Mouse (Mus musculus) frontal cortex, postnatal 36 days (tissue): ENCODE results near the gene Atg4d.
"Not testable (repeated sequence)": the region's sequence is repeated elsewhere in the genome, so short reads cannot be mapped to it uniquely, and the experiment has no call there.

Source experiments
- DNase-seq, 2 experiments: peaks; one replicate each; pipeline ENCODE4 v3.0.0; 2022; ENCODE audit warnings: low spot score in 2 of 2

Atg4d gene

GRCm38 (mm10) chr9:21239465-21239848 lies 25.6 kb upstream of the Atg4d start:
- DNase-seq, result no peak

GRCm38 (mm10) chr9:21241343-21241742 lies 23.8 kb upstream of the Atg4d start:
- DNase-seq, result peak; percentile 64 to 88

GRCm38 (mm10) chr9:21243826-21244427 lies 21.2 kb upstream of the Atg4d start:
- DNase-seq, result no peak

DNA sequence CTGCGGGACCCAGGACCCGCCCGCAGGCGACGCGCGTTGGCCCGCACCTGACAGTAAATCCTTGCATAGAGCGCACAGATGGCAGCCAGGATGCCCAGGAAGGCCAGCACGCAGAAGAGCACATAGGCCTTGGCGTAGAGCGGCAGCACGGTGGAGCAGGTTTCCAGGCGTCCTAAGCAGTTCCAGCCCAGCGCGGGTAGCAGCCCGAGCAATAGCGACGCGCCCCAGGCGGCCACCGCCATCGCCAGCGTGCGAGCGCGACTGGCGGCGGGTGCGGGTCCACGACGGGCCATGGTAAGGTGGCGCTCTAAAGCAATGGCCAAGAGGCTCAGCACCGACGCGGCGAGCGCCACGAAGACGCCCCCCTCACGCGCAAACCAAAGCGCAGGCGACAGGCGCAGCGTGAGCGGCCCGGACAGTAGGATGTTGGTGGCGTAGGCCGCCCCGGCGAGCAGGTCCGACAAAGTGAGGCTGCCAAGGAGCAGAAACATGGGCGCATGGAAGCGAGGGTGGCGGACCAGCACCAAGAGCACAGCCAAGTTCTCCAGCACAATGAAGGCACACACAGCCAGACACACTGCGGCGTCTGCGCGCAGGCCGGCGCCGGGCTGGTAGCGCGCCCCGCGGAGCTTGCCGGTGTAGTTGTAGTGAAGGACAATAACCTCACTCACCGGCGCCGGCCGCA lies 20.5 kb upstream of the Atg4d start:
- DNase-seq, result peak in 1 of 2 experiments; percentile 45

- DNase-seq, result no peak
Observed at GRCm38 (mm10) chr9:21245113-21245487, 20.0 kb upstream of the Atg4d start.

- no peak for DNase-seq
Observed at GRCm38 (mm10) chr9:21246342-21246741, 18.8 kb upstream of the Atg4d start.

DNA sequence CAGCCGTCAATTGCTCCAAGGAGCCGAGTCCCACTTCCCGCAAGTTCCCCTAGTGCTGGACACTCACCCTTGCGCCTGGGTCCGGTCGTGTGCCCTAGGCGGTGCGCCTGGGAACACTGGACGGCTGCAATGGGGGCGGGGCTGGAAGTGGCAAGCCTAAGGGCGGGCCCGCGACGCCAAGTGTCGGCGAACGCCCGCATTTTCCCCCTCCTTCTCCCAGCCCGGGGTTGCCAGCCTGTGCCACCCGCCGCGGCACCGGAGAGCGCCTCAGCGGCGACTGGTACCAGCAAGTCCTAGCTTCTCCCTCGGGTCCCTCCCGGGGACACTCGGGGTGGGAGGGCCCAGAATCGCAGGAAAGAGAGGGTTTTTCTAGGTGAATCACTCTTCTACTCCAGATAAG lies 16.8 kb upstream of the Atg4d start, which contains the start of gene S1pr5:
Gene S1pr5, minus strand, starts transcription at position 118 of the 400 bp plus-strand sequence.
- DNase-seq, result no peak

DNA sequence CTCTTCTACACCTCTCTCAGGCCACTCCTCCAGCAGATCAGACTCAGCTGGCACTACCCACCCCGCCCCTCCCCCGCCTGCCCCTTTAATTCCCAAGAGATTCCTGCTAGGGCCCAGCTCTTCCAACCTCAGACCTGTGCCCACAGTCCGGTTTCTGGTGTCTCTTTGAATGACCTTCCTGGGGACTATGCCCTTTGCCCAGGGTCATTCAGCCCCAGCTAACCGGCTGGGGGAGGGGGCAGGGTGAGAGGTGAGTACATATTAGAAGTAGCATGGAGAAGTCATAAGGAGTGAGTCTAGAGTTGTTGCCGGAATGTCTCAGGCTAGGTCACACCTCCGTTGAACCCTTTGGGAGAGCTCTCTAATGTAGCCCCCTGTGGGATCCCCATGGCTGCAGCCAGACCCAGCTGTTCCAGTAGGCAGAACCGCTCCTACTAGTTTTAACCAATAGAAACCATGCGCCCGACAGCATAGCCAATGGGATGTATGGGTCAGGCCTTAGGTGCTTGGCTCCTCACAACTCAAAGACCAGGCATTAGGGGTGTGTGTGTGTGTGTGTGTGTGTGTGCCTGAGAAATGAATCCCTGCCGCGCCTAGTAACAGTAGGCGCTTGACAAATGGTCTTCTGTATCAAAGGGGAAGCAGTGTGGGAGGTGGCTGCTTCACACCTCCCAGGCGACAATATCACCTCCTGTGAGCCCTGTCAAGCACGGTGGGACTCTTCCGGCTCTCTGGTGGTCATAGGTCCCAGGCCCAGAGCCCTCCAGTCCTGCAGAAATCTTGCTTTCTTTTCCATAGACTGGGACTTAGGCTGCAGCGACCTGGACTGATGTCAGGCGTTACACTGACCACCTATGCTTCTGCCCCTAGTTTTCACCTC lies 15.2 kb upstream of the Atg4d start:
- no peak for DNase-seq

GRCm38 (mm10) chr9:21250509-21250908 lies 14.6 kb upstream of the Atg4d start:
- no peak for DNase-seq

DNA sequence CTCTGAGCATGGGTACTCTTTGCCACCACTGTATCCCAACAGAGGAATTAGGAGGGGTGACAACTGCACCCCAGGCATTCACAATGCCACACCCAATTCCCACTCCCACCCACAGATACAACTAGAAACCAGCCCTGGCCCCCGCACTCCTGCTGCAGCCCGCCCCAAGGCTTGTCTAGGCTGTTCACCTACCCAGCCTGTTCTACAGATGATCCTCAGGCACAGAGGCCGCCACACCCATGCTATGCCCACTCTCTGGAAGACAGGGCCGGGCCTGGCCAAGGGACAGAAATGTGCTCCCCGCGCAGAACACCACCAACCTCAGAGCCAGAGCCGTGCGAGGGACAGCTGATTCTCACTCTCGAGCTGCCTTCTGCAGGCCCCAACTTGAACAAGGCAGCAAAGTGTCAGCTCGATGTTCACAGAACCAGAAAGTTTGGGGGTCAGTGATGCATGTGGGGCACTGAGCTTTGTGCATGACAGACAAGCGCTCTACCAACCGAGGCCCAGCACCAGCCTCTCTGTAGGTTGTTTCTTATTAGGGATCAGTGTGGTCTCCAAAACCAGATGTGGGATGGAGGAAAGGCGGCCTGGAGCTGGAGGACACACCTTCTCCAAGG lies 13.9 kb upstream of the Atg4d start:
- DNase-seq, result no peak

- DNase-seq, result no peak
Observed at GRCm38 (mm10) chr9:21254690-21255089, 10.4 kb upstream of the Atg4d start.

- not testable (repeated sequence) for DNase-seq
Observed at GRCm38 (mm10) chr9:21256349-21256748, 8.7 kb upstream of the Atg4d start.

DNA sequence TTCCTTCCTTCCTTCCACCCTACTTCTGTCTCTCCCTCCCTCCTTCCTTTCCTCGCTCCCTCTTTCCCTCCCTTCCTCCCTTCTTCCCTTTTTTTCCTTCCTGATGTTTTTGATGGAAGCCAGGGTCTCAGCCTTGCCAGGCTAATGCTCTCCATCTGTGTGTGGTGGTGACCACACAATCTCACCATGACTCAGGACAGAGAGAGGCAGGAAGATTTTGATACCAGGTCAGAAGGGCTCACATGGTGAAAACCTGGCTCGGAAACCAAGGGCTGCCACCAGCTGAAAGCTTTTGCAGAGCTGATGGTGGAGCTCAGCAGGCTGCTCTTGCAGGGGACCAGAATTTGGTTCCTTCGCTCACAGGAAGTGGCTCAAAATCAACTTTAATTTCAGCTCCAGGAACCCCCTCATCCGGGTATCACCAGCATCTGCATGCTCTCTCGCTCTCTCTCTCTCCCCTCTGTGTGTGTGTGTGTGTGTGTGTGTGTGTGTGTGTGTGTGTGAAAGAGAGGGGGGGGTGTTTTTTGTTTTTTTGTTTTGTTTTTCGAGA lies 4.5 kb upstream of the Atg4d start:
- no peak for DNase-seq

- no peak for DNase-seq
Observed at GRCm38 (mm10) chr9:21261831-21262230, 3.3 kb upstream of the Atg4d start.

DNA sequence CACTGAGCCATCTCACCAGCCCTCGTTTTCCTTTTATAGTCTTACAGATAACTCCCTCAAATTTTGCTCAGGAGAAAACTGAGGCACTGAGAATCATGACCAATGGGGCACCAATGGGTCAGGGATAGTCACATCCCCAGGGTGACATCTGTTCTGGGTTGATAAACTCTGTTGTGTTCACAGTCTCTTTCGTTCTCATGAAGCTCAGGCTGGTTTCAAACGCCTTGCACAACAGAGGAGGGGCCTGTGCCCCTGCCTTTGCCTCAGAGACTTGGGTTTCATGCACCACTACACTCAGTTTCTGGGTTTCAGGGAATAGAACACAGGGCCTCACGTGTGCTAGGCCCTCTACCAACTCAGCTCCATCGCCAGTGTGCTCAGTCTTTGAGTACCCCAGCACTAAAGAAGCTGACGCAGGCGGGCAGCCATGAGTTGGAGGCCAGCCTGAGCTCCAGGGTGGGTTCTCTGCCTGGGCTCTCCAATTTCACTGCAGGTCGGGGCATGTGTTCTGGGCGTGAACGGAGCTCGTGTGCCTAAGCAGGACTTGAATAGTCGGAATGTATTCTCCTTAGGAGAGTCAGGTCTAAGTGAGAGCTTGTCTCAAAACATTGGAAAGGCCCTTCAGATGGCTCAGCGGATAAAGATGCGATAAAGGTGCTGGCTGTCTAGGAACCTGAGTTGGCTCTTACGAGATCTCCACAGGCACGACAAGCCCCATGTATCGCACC lies 657 bp upstream of the Atg4d start:
- no peak for DNase-seq

- DNase-seq, result no peak
Observed at GRCm38 (mm10) chr9:21265611-21266010, 518 bp downstream of the Atg4d start.

DNA sequence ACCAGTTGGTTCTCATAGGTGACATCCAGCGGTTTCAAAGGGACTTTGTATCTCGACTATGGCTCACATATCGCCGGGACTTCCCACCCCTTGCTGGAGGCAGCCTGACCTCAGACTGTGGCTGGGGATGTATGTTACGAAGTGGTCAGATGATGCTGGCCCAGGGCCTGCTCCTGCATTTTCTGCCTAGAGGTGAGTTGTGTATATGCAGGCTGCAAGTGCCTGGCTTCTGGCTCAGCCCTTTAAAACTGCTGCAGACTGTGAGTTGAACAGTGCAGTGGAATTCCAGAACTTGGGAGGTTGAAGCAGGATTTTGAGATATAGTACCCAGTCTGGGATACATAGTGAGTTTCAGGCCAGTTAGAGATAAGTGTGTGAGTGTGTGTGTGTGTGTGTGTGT lies 1.8 kb downstream of the Atg4d start:
- no peak for DNase-seq

- DNase-seq, result no peak
Observed at GRCm38 (mm10) chr9:21268305-21268704, 3.2 kb downstream of the Atg4d start.

GRCm38 (mm10) chr9:21269590-21269989 lies 4.5 kb downstream of the Atg4d start:
- DNase-seq, result not testable (repeated sequence)

DNA sequence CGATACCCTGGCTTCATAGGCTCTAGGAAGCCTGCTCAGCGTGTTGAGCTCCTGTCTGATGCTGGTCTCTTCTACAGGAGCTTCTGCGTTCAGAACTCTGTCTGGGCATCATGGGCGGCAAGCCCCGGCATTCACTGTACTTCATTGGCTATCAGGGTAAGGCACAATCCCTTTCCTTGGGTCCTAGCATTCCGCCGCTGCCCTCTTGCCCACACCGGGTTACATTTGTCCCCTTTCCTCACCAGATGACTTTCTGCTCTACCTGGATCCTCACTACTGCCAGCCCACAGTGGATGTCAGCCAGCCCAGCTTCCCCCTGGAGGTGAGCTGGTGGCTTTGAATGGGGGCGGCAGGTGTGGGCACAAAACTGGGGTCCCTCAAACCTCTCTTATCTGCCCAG lies 7.3 kb downstream of the Atg4d start:
- DNase-seq, result no peak

DNA sequence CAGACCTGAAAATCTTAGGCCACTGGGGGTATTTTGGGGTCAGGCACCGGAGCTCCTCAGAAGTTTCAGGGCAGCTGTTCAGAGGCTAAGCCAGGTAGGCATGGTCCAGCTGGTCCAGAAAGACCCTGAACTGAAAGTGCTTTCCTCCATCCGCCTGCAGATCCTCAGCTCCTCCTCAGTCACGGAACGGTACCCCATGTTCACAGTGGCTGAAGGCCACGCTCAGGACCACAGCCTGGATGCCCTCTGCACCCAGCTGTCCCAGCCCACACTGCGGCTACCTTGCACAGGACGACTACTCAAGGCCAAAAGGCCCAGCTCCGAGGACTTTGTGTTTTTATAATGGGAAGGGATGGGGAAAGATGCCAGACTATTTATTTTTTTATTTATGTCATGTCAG lies 8.0 kb downstream of the Atg4d start:
- no peak for DNase-seq
